ENCODE assay signal across 7 mouse cellular contexts in genomic region chr6:13872076-13872475, GRCm38 (mm10). TPM values are rescaled to one million over a fixed set of nuclear protein-coding genes. Genes with fewer than 3 reads are reported as not detected.
DNase-seq lines count a peak whose midpoint lies in the region; ATAC-seq and TF ChIP-seq lines count a peak whose summit lies in the region.

No protein-coding gene starts in this region.

- H3K4me2 ChIP-seq in neural tube, embryonic 11.5 days (ENCODE audit: low read depth), result no peak overlapping the region; the same call in 1 of the 2 replicates
- 0 out of 2 replicates have a peak overlapping the region, but pooled peaks have one; percentile 38 for H3K4me2 ChIP-seq in forebrain, embryonic 11.5 days (ENCODE audit: low read depth, low read length, severe bottlenecking)
- H3K4me2 ChIP-seq in limb, embryonic 14.5 days (replicated peaks; ENCODE audit: low read depth, low read length, severe bottlenecking), result peak overlapping the region; percentile 51

- no peaks in the 10 kb centered on the region for H3K36me3 ChIP-seq in neural tube, embryonic 11.5 days (ENCODE audit: control insufficient read depth, insufficient read depth, low read length)
- H3K36me3 ChIP-seq in forebrain, embryonic 11.5 days (ENCODE audit: control insufficient read depth, insufficient read depth, low read length), result no peaks in the 10 kb centered on the region; the same call in 1 of the 2 replicates
- H3K36me3 ChIP-seq in limb, embryonic 14.5 days (ENCODE audit: control insufficient read depth, insufficient read depth, low read length), result peaks cover 5% of the 10 kb centered on the region; the same call in 1 of the 2 replicates

- no peak overlapping the region for H3K4me3 ChIP-seq in neural tube, embryonic 11.5 days (ENCODE audit: low read depth, low read length)
- H3K4me3 ChIP-seq in forebrain, embryonic 11.5 days (ENCODE audit: low read depth, low read length), result no peak overlapping the region
- peak overlapping the region; percentile 66 for H3K4me3 ChIP-seq in limb, embryonic 14.5 days (replicated peaks; ENCODE audit: low read length)

- H3K27ac ChIP-seq in neural tube, embryonic 11.5 days (ENCODE audit: low read depth, low read length), result no peak overlapping the region
- no peak overlapping the region for H3K27ac ChIP-seq in forebrain, embryonic 11.5 days (ENCODE audit: low read depth, low read length)
- H3K27ac ChIP-seq in limb, embryonic 14.5 days (replicated peaks; ENCODE audit: low read depth, low read length), result no peak overlapping the region; the same call in 1 of the 2 replicates

- H3K27me3 ChIP-seq in neural tube, embryonic 11.5 days (ENCODE audit: control insufficient read depth, insufficient read depth, low read length), result no peaks in the 10 kb centered on the region
- no peaks in the 10 kb centered on the region for H3K27me3 ChIP-seq in forebrain, embryonic 11.5 days (ENCODE audit: control insufficient read depth, insufficient read depth, low read length)
- H3K27me3 ChIP-seq in limb, embryonic 14.5 days (ENCODE audit: control insufficient read depth, insufficient read depth, low read length), result no peaks in the 10 kb centered on the region

- WGBS in neural tube, embryonic 11.5 days, result 75% methylated on average over 7 of the region's 7 CpGs
- 89% methylated on average over 7 of the region's 7 CpGs for WGBS in forebrain, embryonic 11.5 days
- 70% methylated on average over 7 of the region's 7 CpGs for WGBS in limb, embryonic 14.5 days

- 0 out of 2 replicates have a peak, but pooled peaks cover 2% of the 10 kb centered on the region for H3K4me1 ChIP-seq in neural tube, embryonic 11.5 days (ENCODE audit: control insufficient read depth, insufficient read depth, low read length)
- H3K4me1 ChIP-seq in forebrain, embryonic 11.5 days (replicated peaks; ENCODE audit: control insufficient read depth, insufficient read depth, low read length), result 0 out of 2 replicates have a peak, but pooled peaks cover 3% of the 10 kb centered on the region
- peaks cover 5% of the 10 kb centered on the region for H3K4me1 ChIP-seq in limb, embryonic 14.5 days (ENCODE audit: control insufficient read depth, insufficient read depth, low read length)

- TF ChIP-seq POLR2A in limb, embryonic 14.5 days (IDR thresholded peaks at IDR 0.05; ENCODE audit: borderline replicate concordance, extremely low read depth, insufficient read depth, insufficient read length), result no peak

- DNase-seq in neural tube, embryonic 11.5 days (ENCODE audit: low spot score), result no peak
- DNase-seq in neural tube, embryonic 10.5 days (ENCODE audit: extremely low spot score, low spot score), result no peak
- no peak for DNase-seq in forebrain, embryonic 11.5 days (ENCODE audit: low spot score)
- DNase-seq in limb, embryonic 14.5 days (ENCODE audit: low spot score), result no peak
- no peak for DNase-seq in spleen, adult 18-20 months
- DNase-seq in left cerebral cortex, postnatal 4 days, result no peak
- no peak for DNase-seq in ovary, postnatal 36 days (ENCODE audit: low spot score)

- intact Hi-C loops in left cerebral cortex, postnatal 4 days (cut with DNase I), result no loop called here

- H3K9me3 ChIP-seq in neural tube, embryonic 11.5 days (ENCODE audit: control insufficient read depth, low read length), result no peaks in the 10 kb centered on the region
- no peaks in the 10 kb centered on the region for H3K9me3 ChIP-seq in forebrain, embryonic 11.5 days (ENCODE audit: control insufficient read depth, low read length)
- no peaks in the 10 kb centered on the region for H3K9me3 ChIP-seq in limb, embryonic 14.5 days (ENCODE audit: control insufficient read depth, low read length)

- no peak overlapping the region for H3K9ac ChIP-seq in neural tube, embryonic 11.5 days (ENCODE audit: low read length)
- H3K9ac ChIP-seq in forebrain, embryonic 11.5 days (ENCODE audit: low read length), result no peak overlapping the region
- no peak overlapping the region for H3K9ac ChIP-seq in limb, embryonic 14.5 days (ENCODE audit: low read depth, low read length, severe bottlenecking)

- peak; percentile 3; the same call in 1 of the 2 replicates for ATAC-seq in neural tube, embryonic 11.5 days (ENCODE audit: insufficient read depth, low FRiP score, low TSS enrichment)
- no peak for ATAC-seq in forebrain, embryonic 11.5 days (replicated peaks; ENCODE audit: low FRiP score)
- ATAC-seq in limb, embryonic 14.5 days (ENCODE audit: low FRiP score, low read depth), result no peak

RNA-seq across cellular contexts. Expression of gene 2610001J05Rik, which starts 0.8 kb away (rescaled TPM):
- 72.3 and 79.0 TPM in 2 replicates for polyA plus RNA-seq in neural tube, embryonic 11.5 days (2014; fragmentation: Nextera tagmentation; extraction: Ambion mirVana)
- 80.8 and 87.1 TPM in 2 replicates for polyA plus RNA-seq in forebrain, embryonic 11.5 days (2014; fragmentation: Nextera tagmentation; extraction: Ambion mirVana)
- polyA plus RNA-seq in limb, embryonic 14.5 days (2012; rRNA removed), result 71.5 and 99.4 TPM in 2 replicates
- 95.2 and 103 TPM in 2 replicates for polyA plus RNA-seq in limb, embryonic 14.5 days (2014; fragmentation: Nextera tagmentation; extraction: Ambion mirVana)
- total RNA-seq in left cerebral cortex, postnatal 4 days (2021), result 10 to 100 TPM; 56.7 to 62.7 TPM

RNA-seq across cellular contexts. Expression of gene Gpr85, which starts 32.3 kb away (rescaled TPM):
- polyA plus RNA-seq in neural tube, embryonic 11.5 days (2014; fragmentation: Nextera tagmentation; extraction: Ambion mirVana), result 24.8 and 25.1 TPM in 2 replicates
- polyA plus RNA-seq in forebrain, embryonic 11.5 days (2014; fragmentation: Nextera tagmentation; extraction: Ambion mirVana), result 13.3 and 16.4 TPM in 2 replicates
- 3.9 and 5.0 TPM in 2 replicates for polyA plus RNA-seq in limb, embryonic 14.5 days (2012; rRNA removed)
- polyA plus RNA-seq in limb, embryonic 14.5 days (2014; fragmentation: Nextera tagmentation; extraction: Ambion mirVana), result 6.5 and 6.9 TPM in 2 replicates
- 100 to 1,000 TPM; 122 to 129 TPM for total RNA-seq in left cerebral cortex, postnatal 4 days (2021)
